Mouse (Mus musculus): Measurements from ENCODE around the gene Kat8. TPM values are rescaled to one million over a fixed set of nuclear protein-coding genes. Genes with fewer than 3 reads are reported as not detected.

The Kat8 gene
- polyA plus RNA-seq, 1 experiment from 2014 or later = 50.9 TPM

Other genes with a start within 250 kb of the Kat8 start
- 47.0 and 50.8 TPM in 2 replicates for gene Bcl7c, start 203.6 kb upstream of the Kat8 start, polyA plus RNA-seq (2015; fragmentation: Nextera tagmentation; extraction: Ambion mirVana)
- gene Ctf1, start 199.8 kb upstream of the Kat8 start, polyA plus RNA-seq (2015; fragmentation: Nextera tagmentation; extraction: Ambion mirVana) = 2.8 and 3.3 TPM in 2 replicates
- 0.18 TPM in 1 of 2 replicates, not detected in the other for gene Ctf2, start 180.3 kb upstream of the Kat8 start, polyA plus RNA-seq (2015; fragmentation: Nextera tagmentation; extraction: Ambion mirVana)
- 9.0 and 9.3 TPM in 2 replicates for gene Fbxl19, start 168.0 kb upstream of the Kat8 start, polyA plus RNA-seq (2015; fragmentation: Nextera tagmentation; extraction: Ambion mirVana)
- 8.0 and 9.1 TPM in 2 replicates for gene Orai3, start 142.7 kb upstream of the Kat8 start, polyA plus RNA-seq (2015; fragmentation: Nextera tagmentation; extraction: Ambion mirVana)
- 17.8 and 20.9 TPM in 2 replicates for gene Setd1a, start 135.8 kb upstream of the Kat8 start, polyA plus RNA-seq (2015; fragmentation: Nextera tagmentation; extraction: Ambion mirVana)
- not detected in 2 replicates for gene Gm49388, start 126.9 kb upstream of the Kat8 start, polyA plus RNA-seq (2015; fragmentation: Nextera tagmentation; extraction: Ambion mirVana)
- gene Hsd3b7, start 111.9 kb upstream of the Kat8 start, polyA plus RNA-seq (2015; fragmentation: Nextera tagmentation; extraction: Ambion mirVana) = 9.6 TPM in 2 replicates
- gene Stx4a, start 88.2 kb upstream of the Kat8 start, polyA plus RNA-seq (2015; fragmentation: Nextera tagmentation; extraction: Ambion mirVana) = 22.2 and 24.3 TPM in 2 replicates
- gene Stx1b, start 88.0 kb upstream of the Kat8 start, polyA plus RNA-seq (2015; fragmentation: Nextera tagmentation; extraction: Ambion mirVana) = 38.7 and 40.9 TPM in 2 replicates
- 11.0 TPM in 2 replicates for gene Zfp646, start 36.3 kb upstream of the Kat8 start, polyA plus RNA-seq (2015; fragmentation: Nextera tagmentation; extraction: Ambion mirVana)
- 37.9 and 39.3 TPM in 2 replicates for gene Zfp668, start 35.7 kb upstream of the Kat8 start, polyA plus RNA-seq (2015; fragmentation: Nextera tagmentation; extraction: Ambion mirVana)
- gene Prss53, start 21.5 kb upstream of the Kat8 start, polyA plus RNA-seq (2015; fragmentation: Nextera tagmentation; extraction: Ambion mirVana) = 0.58 and 0.82 TPM in 2 replicates
- 0.61 TPM in 1 of 2 replicates, not detected in the other for gene Gm21974, start 17.1 kb upstream of the Kat8 start, polyA plus RNA-seq (2015; fragmentation: Nextera tagmentation; extraction: Ambion mirVana)
- 67.6 and 71.1 TPM in 2 replicates for gene Vkorc1, start 16.9 kb upstream of the Kat8 start, polyA plus RNA-seq (2015; fragmentation: Nextera tagmentation; extraction: Ambion mirVana)
- 59.7 and 66.8 TPM in 2 replicates for gene Bckdk, start 8.4 kb upstream of the Kat8 start, polyA plus RNA-seq (2015; fragmentation: Nextera tagmentation; extraction: Ambion mirVana)
- gene Prss8, start 17.6 kb downstream of the Kat8 start, polyA plus RNA-seq (2015; fragmentation: Nextera tagmentation; extraction: Ambion mirVana) = 0.26 and 0.30 TPM in 2 replicates
- 11.8 and 13.3 TPM in 2 replicates for gene Prss36, start 34.2 kb downstream of the Kat8 start, polyA plus RNA-seq (2015; fragmentation: Nextera tagmentation; extraction: Ambion mirVana)
- gene Fus, start 54.9 kb downstream of the Kat8 start, polyA plus RNA-seq (2015; fragmentation: Nextera tagmentation; extraction: Ambion mirVana) = 397 and 402 TPM in 2 replicates
- gene Pycard, start 81.4 kb downstream of the Kat8 start, polyA plus RNA-seq (2015; fragmentation: Nextera tagmentation; extraction: Ambion mirVana) = 6.5 and 8.2 TPM in 2 replicates
- 0.13 TPM in 1 of 2 replicates, not detected in the other for gene Trim72, start 91.4 kb downstream of the Kat8 start, polyA plus RNA-seq (2015; fragmentation: Nextera tagmentation; extraction: Ambion mirVana)
- gene Itgam, start 150.1 kb downstream of the Kat8 start, polyA plus RNA-seq (2015; fragmentation: Nextera tagmentation; extraction: Ambion mirVana) = 1.1 and 1.4 TPM in 2 replicates
- not detected in 2 replicates for gene Gm49368, start 150.2 kb downstream of the Kat8 start, polyA plus RNA-seq (2015; fragmentation: Nextera tagmentation; extraction: Ambion mirVana)
- gene Itgax, start 217.0 kb downstream of the Kat8 start, polyA plus RNA-seq (2015; fragmentation: Nextera tagmentation; extraction: Ambion mirVana) = 0.17 TPM in 1 of 2 replicates, not detected in the other
- not detected in 2 replicates for gene Itgad, start 241.9 kb downstream of the Kat8 start, polyA plus RNA-seq (2015; fragmentation: Nextera tagmentation; extraction: Ambion mirVana)